Mouse (Mus musculus) forebrain, postnatal 0 days (tissue): ENCODE results near the gene Polrmt. TPM values are rescaled to one million over a fixed set of nuclear protein-coding genes. Genes with fewer than 3 reads are reported as not detected.
A peak's percentile ranks its signal among the peaks of the same experiment; 100 is the strongest.

Experiments
- ATAC-seq: fragments of 200-750 bp; cut with Nextera tagmentation; 2 replicates; pipeline ENCODE4 v1.8.0; 2017; ENCODE audit warnings: mild to moderate bottlenecking, moderate library complexity
- DNase-seq: peaks from one replicate; pipeline ENCODE4 v3.0.0-alpha.2; 2015
- H3K27ac ChIP-seq: fragments of 300-500 bp; sonication (generic); 2 replicates; pipeline ENCODE4 v1.5.1; 2014; ENCODE audit warnings: low read depth, mild to moderate bottlenecking, antibody characterized with exemption, low read length, moderate library complexity, mixed read lengths
- H3K27me3 ChIP-seq: fragments of 300-500 bp; sonication (generic); 2 replicates; pipeline ENCODE4 v1.6.1; 2014; ENCODE audit warnings: mild to moderate bottlenecking, low read length, mixed read lengths; ENCODE audit not compliant: insufficient read depth
- H3K36me3 ChIP-seq: fragments of 300-500 bp; sonication (generic); 2 replicates; pipeline ENCODE4 v1.6.1; 2014; ENCODE audit warnings: mild to moderate bottlenecking, moderate library complexity; ENCODE audit not compliant: insufficient read depth
- H3K4me1 ChIP-seq: fragments of 300-500 bp; sonication (generic); 2 replicates; pipeline ENCODE4 v1.6.1; 2014; ENCODE audit warnings: antibody characterized with exemption; ENCODE audit not compliant: insufficient read depth
- H3K4me2 ChIP-seq: fragments of 300-500 bp; sonication (generic); 2 replicates; pipeline ENCODE4 v1.6.1; 2014; ENCODE audit warnings: low read depth, mild to moderate bottlenecking, moderate library complexity
- H3K4me3 ChIP-seq: fragments of 300-500 bp; sonication (generic); 2 replicates; pipeline ENCODE4 v1.5.1; 2014; ENCODE audit warnings: low read depth, low read length, mixed read lengths
- H3K9ac ChIP-seq: fragments of 300-500 bp; sonication (generic); 2 replicates; pipeline ENCODE4 v1.6.1; 2014; ENCODE audit warnings: mild to moderate bottlenecking
- H3K9me3 ChIP-seq: fragments of 300-500 bp; sonication (generic); 2 replicates; pipeline ENCODE4 v1.6.1; 2016; ENCODE audit warnings: low read length
- CTCF ChIP-seq: sonication (generic); IDR thresholded peaks from 2 replicates; pipeline ENCODE4 v1.5.1; 2016; ENCODE audit warnings: antibody characterized with exemption, control low read depth, low read depth
- WGBS: fragments of 180-500 bp; shearing (Covaris S2); extraction: QIAGEN DNeasy Blood & Tissue Kit; methylation state at CpG from one replicate; pipeline ENCODE4 v1.1.7; 2014; 5-methylcytosine and 5-hydroxymethylcytosine counted together
- polyA plus RNA-seq: library from polyadenylated mRNA; unstranded; fragments of >200 nt; fragmentation: Nextera tagmentation; extraction: Ambion mirVana; gene quantifications from 2 replicates; pipeline ENCODE4 v1.2.1, GENCODE M21; 2015
- total RNA-seq: library from RNA; depleted of rRNA; stranded (reverse); fragments of >200 nt; gene quantifications from 2 replicates; pipeline ENCODE4 v1.2.3, GENCODE M21; 2014

Polrmt gene
- total and polyA plus RNA-seq, 2 experiments from 2014 or later = 30.2 to 34.9 TPM

GRCm38 (mm10) chr10:79781139-79781538, 34.8 kb upstream of the Polrmt start:
- peaks cover 12% of the 10 kb centered on the region for H3K27me3 ChIP-seq
- H3K4me3 ChIP-seq = peak overlapping the region; percentile 50
- no peak for DNase-seq
- 34% methylated on average over 21 of the region's 21 CpGs for WGBS
- H3K9me3 ChIP-seq = no peaks in the 10 kb centered on the region
- no peak for ATAC-seq
- H3K27ac ChIP-seq = no peak overlapping the region
- no peaks in the 10 kb centered on the region for H3K36me3 ChIP-seq
- peak overlapping the region; percentile 49; the same call in 1 of the 2 replicates for H3K9ac ChIP-seq
- H3K4me1 ChIP-seq = no peaks in the 10 kb centered on the region
- H3K4me2 ChIP-seq = peak overlapping the region; percentile 82
- no peak for TF ChIP-seq CTCF

- H3K27ac ChIP-seq = no peak overlapping the region
Measured at GRCm38 (mm10) chr10:79780664-79781015, 34.3 kb upstream of the Polrmt start.

GRCm38 (mm10) chr10:79779784-79780663, 33.6 kb upstream of the Polrmt start:
- ATAC-seq (peak; percentile 94), DNase-seq (peak; percentile 96)
- H3K4me2 ChIP-seq = peak overlapping the region; percentile 82
- peak overlapping the region; percentile 49 for H3K9ac ChIP-seq
- H3K4me1 ChIP-seq = no peaks in the 10 kb centered on the region
- peak; percentile 93 for TF ChIP-seq CTCF
- H3K27ac ChIP-seq = no peak overlapping the region
- no peaks in the 10 kb centered on the region for H3K9me3 ChIP-seq
- H3K4me3 ChIP-seq = peak overlapping the region; percentile 50
- no peaks in the 10 kb centered on the region for H3K36me3 ChIP-seq
- WGBS = 3% methylated on average over 54 of the region's 55 CpGs
- H3K27me3 ChIP-seq = peaks cover 12% of the 10 kb centered on the region

More at GRCm38 (mm10) chr10:79780664-79781015, 34.3 kb upstream of the Polrmt start:
- TF ChIP-seq CTCF = no peak
- H3K4me1 ChIP-seq = no peaks in the 10 kb centered on the region
- peak; percentile 68 for ATAC-seq
- DNase-seq = no peak
- H3K4me2 ChIP-seq = peak overlapping the region; percentile 82
- peak overlapping the region; percentile 50 for H3K4me3 ChIP-seq
- peak overlapping the region; percentile 49 for H3K9ac ChIP-seq
- H3K27me3 ChIP-seq = peaks cover 12% of the 10 kb centered on the region
- H3K36me3 ChIP-seq = no peaks in the 10 kb centered on the region
- WGBS = 2% methylated on average over 13 of the region's 13 CpGs
- H3K9me3 ChIP-seq = no peaks in the 10 kb centered on the region

- H3K9ac ChIP-seq = no peak overlapping the region
- H3K36me3 ChIP-seq = no peaks in the 10 kb centered on the region
- no peak overlapping the region for H3K27ac ChIP-seq
- WGBS = 26% methylated on average over 2 of the region's 2 CpGs
- no peak for DNase-seq
- H3K4me3 ChIP-seq = no peak overlapping the region
- H3K27me3 ChIP-seq = peaks cover 12% of the 10 kb centered on the region
- no peaks in the 10 kb centered on the region for H3K9me3 ChIP-seq
- H3K4me2 ChIP-seq = no peak overlapping the region
- ATAC-seq = no peak
- no peaks in the 10 kb centered on the region for H3K4me1 ChIP-seq
- TF ChIP-seq CTCF = no peak
Measured at GRCm38 (mm10) chr10:79779193-79779592, 32.8 kb upstream of the Polrmt start.

GRCm38 (mm10) chr10:79778006-79778405, 31.6 kb upstream of the Polrmt start:
- H3K9ac ChIP-seq = no peak overlapping the region
- no peak for TF ChIP-seq CTCF

GRCm38 (mm10) chr10:79777103-79777531, 30.7 kb upstream of the Polrmt start, which contains the start of gene Fstl3:
Fstl3 (plus strand) TSS chr10:79777272.
- ATAC-seq (no peak), DNase-seq (no peak)
- H3K36me3 ChIP-seq = no peaks in the 10 kb centered on the region
- H3K4me1 ChIP-seq = no peaks in the 10 kb centered on the region
- no peak within 1 kb of the TSS for H3K27ac ChIP-seq
- H3K4me3 ChIP-seq = 0 out of 2 replicates have a peak within 1 kb of the TSS, but pooled peaks have one; percentile 5
- WGBS = 2% methylated on average over 38 of the region's 39 CpGs
- no peaks in the 10 kb centered on the region for H3K9me3 ChIP-seq
- peaks cover 12% of the 10 kb centered on the region for H3K27me3 ChIP-seq
- no peak within 1 kb of the TSS for H3K9ac ChIP-seq
- no peak for TF ChIP-seq CTCF
- H3K4me2 ChIP-seq = peak within 1 kb of the TSS; percentile 35

More at GRCm38 (mm10) chr10:79778006-79778405, 31.6 kb upstream of the Polrmt start:
- no peaks in the 10 kb centered on the region for H3K36me3 ChIP-seq
- no peak overlapping the region for H3K27ac ChIP-seq
- DNase-seq (no peak), ATAC-seq (no peak)
- peaks cover 12% of the 10 kb centered on the region for H3K27me3 ChIP-seq
- WGBS = 7% methylated on average over 15 of the region's 15 CpGs
- no peak overlapping the region for H3K4me3 ChIP-seq
- H3K9me3 ChIP-seq = no peaks in the 10 kb centered on the region
- no peak overlapping the region for H3K4me2 ChIP-seq
- no peaks in the 10 kb centered on the region for H3K4me1 ChIP-seq
